28 mouse cellular contexts compared by ENCODE assay signal in genomic region chr12:85478696-85479095, GRCm38 (mm10). TPM values are rescaled to one million over a fixed set of nuclear protein-coding genes. Genes with fewer than 3 reads are reported as not detected.
A peak's percentile ranks its signal among the peaks of the same experiment; 100 is the strongest.
DNase-seq lines count a peak whose midpoint lies in the region; ATAC-seq and TF ChIP-seq lines count a peak whose summit lies in the region.
"Had no signal": no experiment of that assay in that cellular context is flagged by ENCODE, and none has a peak within 500 bp of the region (broad histone marks: within the 10 kb centered on the region; RNA-seq: fewer than 3 reads in every experiment).

No protein-coding gene starts in this region.

- TF ChIP-seq POLR2A in CH12.LX (IDR thresholded peaks at IDR 0.05; ENCODE audit: low read depth, low read length): no peak

- peaks cover 67% of the 10 kb centered on the region for H3K27me3 ChIP-seq in CH12.LX (replicated peaks)
- no peaks in the 10 kb centered on the region for H3K27me3 ChIP-seq in intestine, postnatal 0 days (replicated peaks; ENCODE audit: control insufficient read depth, insufficient read depth, low read length)
- H3K27me3 ChIP-seq in splenic B cell, adult 2 months (ENCODE audit: control insufficient read depth, insufficient read depth, low read length, poor library complexity, severe bottlenecking): no peaks in the 10 kb centered on the region
- peaks cover 11% of the 10 kb centered on the region for H3K27me3 ChIP-seq in hindbrain, postnatal 0 days (ENCODE audit: insufficient read depth, low read length)
- H3K27me3 ChIP-seq in forebrain, embryonic 15.5 days: peaks cover 18% of the 10 kb centered on the region
- H3K27me3 ChIP-seq: Patski had no signal

- peaks cover 6 to 18% of the 10 kb centered on the region in 2 experiments; a peak in 3 of 4 replicates for H3K4me1 ChIP-seq in CH12.LX (ENCODE audit: control insufficient read depth in 1 of 2, insufficient read depth in 2 of 2)
- peaks cover 11% of the 10 kb centered on the region; the same call in 1 of the 2 replicates for H3K4me1 ChIP-seq in intestine, postnatal 0 days (replicated peaks; ENCODE audit: control insufficient read depth, insufficient read depth, low read length)
- H3K4me1 ChIP-seq in hindbrain, postnatal 0 days (ENCODE audit: insufficient read depth, low read length): peaks cover 6% of the 10 kb centered on the region
- H3K4me1 ChIP-seq in forebrain, embryonic 15.5 days: peaks cover 20% of the 10 kb centered on the region

- no peak overlapping the region for H3K9ac ChIP-seq in CH12.LX (ENCODE audit: insufficient read depth, low read depth)
- no peak overlapping the region for H3K9ac ChIP-seq in intestine, postnatal 0 days (ENCODE audit: low read depth, low read length)
- H3K9ac ChIP-seq in hindbrain, postnatal 0 days (replicated peaks; ENCODE audit: low read length): no peak overlapping the region
- no peak overlapping the region for H3K9ac ChIP-seq in forebrain, embryonic 15.5 days (replicated peaks)
- H3K9ac ChIP-seq: embryonic facial prominence, embryonic 13.5 days; forebrain, embryonic 12.5 days; hindbrain, embryonic 12.5 days; hindbrain, embryonic 15.5 days had no signal

- no peak for TF ChIP-seq EP300 in CH12.LX (IDR thresholded peaks at IDR 0.05; ENCODE audit: low read length)

- no peak for TF ChIP-seq RAD21 in CH12.LX (IDR thresholded peaks at IDR 0.05; ENCODE audit: low read depth, low read length)

- H3K9me3 ChIP-seq in CH12.LX (replicated peaks; ENCODE audit: low read length): no peaks in the 10 kb centered on the region
- H3K9me3 ChIP-seq in intestine, postnatal 0 days (ENCODE audit: control insufficient read depth): no peaks in the 10 kb centered on the region
- H3K9me3 ChIP-seq in hindbrain, postnatal 0 days (ENCODE audit: low read length): no peaks in the 10 kb centered on the region
- H3K9me3 ChIP-seq in forebrain, embryonic 15.5 days: no peaks in the 10 kb centered on the region
- H3K9me3 ChIP-seq: embryonic facial prominence, embryonic 10.5 days; embryonic facial prominence, embryonic 13.5 days; forebrain, embryonic 12.5 days; hindbrain, embryonic 12.5 days; hindbrain, embryonic 15.5 days had no signal

- in situ Hi-C loops in CH12.LX (cut with MboI; ENCODE audit: low pct_ligation_motif_present, low pct_unique_long_range_greater_than_20kb, low sequenced_read_pairs): loop anchor here (25.0 kb wide), 1 partner anchor 316 kb away; the partner anchor contains the start of gene Rps6kl1

- no peak overlapping the region for H3K4me2 ChIP-seq in CH12.LX (ENCODE audit: insufficient read depth, low read depth, poor library complexity, severe bottlenecking)
- no peak overlapping the region for H3K4me2 ChIP-seq in intestine, postnatal 0 days (replicated peaks; ENCODE audit: low read depth)
- H3K4me2 ChIP-seq in hindbrain, postnatal 0 days (ENCODE audit: low read depth, low read length): no peak overlapping the region
- H3K4me2 ChIP-seq in forebrain, embryonic 15.5 days (replicated peaks): no peak overlapping the region
- H3K4me2 ChIP-seq: embryonic facial prominence, embryonic 13.5 days; forebrain, embryonic 12.5 days; heart, embryonic 11.5 days; hindbrain, embryonic 12.5 days; hindbrain, embryonic 15.5 days had no signal

- TF ChIP-seq CTCF in CH12.LX (conservative IDR thresholded peaks at IDR 0.05 in 1 of 2, IDR thresholded peaks at IDR 0.05 in 1 of 2; ENCODE audit: low read depth in 2 of 2, low read length in 2 of 2): no peak
- 0 out of 2 replicates have a peak, but pooled peaks have one; percentile 14 for TF ChIP-seq CTCF in intestine, postnatal 0 days (IDR thresholded peaks at IDR 0.05; ENCODE audit: low read depth)
- no peak for TF ChIP-seq CTCF in hindbrain, postnatal 0 days (IDR thresholded peaks at IDR 0.05; ENCODE audit: low read depth)

- DNase-seq in CD4-positive helper T cell, adult 2 months (ENCODE audit: low read depth, low spot score): peak; percentile 66
- no peak for DNase-seq in CH12.LX (ENCODE audit: extremely low read depth)
- DNase-seq in splenic B cell, adult 2 months (ENCODE audit: low read depth, low spot score): peak; percentile 71
- DNase-seq in spleen, postnatal 14 days (ENCODE audit: low spot score in 2 of 2): no peak
- DNase-seq in hindbrain, postnatal 0 days (ENCODE audit: low spot score): no peak
- DNase-seq: adrenal gland, postnatal 14 days; cerebellum, adult 11 months; cerebellum, adult 2 months; cerebellum, adult 9-11 months; cerebellum, postnatal 36 days; embryo, embryonic 11 days; gastrocnemius, postnatal 10 days; gastrocnemius, postnatal 36 days; heart, adult 11 months; kidney, adult 18-20 months; kidney, adult 9 months had no signal

- no peak overlapping the region for H3K4me3 ChIP-seq in CH12.LX (replicated peaks in 1 of 3; ENCODE audit: low read depth in 2 of 3, low read length in 2 of 3, poor library complexity in 1 of 3)
- H3K4me3 ChIP-seq in intestine, postnatal 0 days (ENCODE audit: low read depth, low read length): no peak overlapping the region
- H3K4me3 ChIP-seq in hindbrain, postnatal 0 days (ENCODE audit: low read length): no peak overlapping the region
- no peak overlapping the region for H3K4me3 ChIP-seq in forebrain, embryonic 15.5 days
- H3K4me3 ChIP-seq: embryonic facial prominence, embryonic 10.5 days; embryonic facial prominence, embryonic 13.5 days; erythroblast, embryonic 14.5 days; forebrain, embryonic 12.5 days; hindbrain, embryonic 12.5 days; hindbrain, embryonic 15.5 days had no signal

- H3K79me2 ChIP-seq in CH12.LX (replicated peaks; ENCODE audit: control insufficient read depth, extremely low read depth, insufficient read depth, poor library complexity, severe bottlenecking): no peaks in the 10 kb centered on the region

- no peaks in the 10 kb centered on the region for H3K36me3 ChIP-seq in CH12.LX (replicated peaks in 1 of 2; ENCODE audit: control insufficient read depth in 1 of 2, insufficient read depth in 1 of 2, low read length in 1 of 2)
- H3K36me3 ChIP-seq in intestine, postnatal 0 days (ENCODE audit: control insufficient read depth, insufficient read depth): peaks cover 8% of the 10 kb centered on the region; the same call in 1 of the 2 replicates
- peaks cover 5% of the 10 kb centered on the region; the same call in 1 of the 2 replicates for H3K36me3 ChIP-seq in splenic B cell, adult 2 months (ENCODE audit: control insufficient read depth, insufficient read depth, low read length, poor library complexity, severe bottlenecking)
- H3K36me3 ChIP-seq in hindbrain, postnatal 0 days (ENCODE audit: insufficient read depth, low read length): no peaks in the 10 kb centered on the region
- no peaks in the 10 kb centered on the region for H3K36me3 ChIP-seq in forebrain, embryonic 15.5 days
- H3K36me3 ChIP-seq: embryonic facial prominence, embryonic 10.5 days; embryonic facial prominence, embryonic 13.5 days; forebrain, embryonic 12.5 days; hindbrain, embryonic 12.5 days; hindbrain, embryonic 15.5 days had no signal

- H3K27ac ChIP-seq in CH12.LX (ENCODE audit: insufficient read depth, low read depth): no peak overlapping the region
- peak overlapping the region; percentile 30 for H3K27ac ChIP-seq in intestine, postnatal 0 days (ENCODE audit: low read depth, low read length)
- H3K27ac ChIP-seq in hindbrain, postnatal 0 days: no peak overlapping the region
- H3K27ac ChIP-seq in forebrain, embryonic 15.5 days (replicated peaks): no peak overlapping the region
- H3K27ac ChIP-seq: embryonic facial prominence, embryonic 10.5 days; embryonic facial prominence, embryonic 13.5 days; forebrain, embryonic 12.5 days; hindbrain, embryonic 12.5 days; hindbrain, embryonic 15.5 days had no signal

- whole genome bisulfite sequencing in intestine, postnatal 0 days: 37% methylated on average over 7 of the region's 7 CpGs
- WGBS in hindbrain, postnatal 0 days: 78% methylated on average over 7 of the region's 7 CpGs
- WGBS in forebrain, embryonic 15.5 days: 65% methylated on average over 7 of the region's 7 CpGs

- ATAC-seq in intestine, postnatal 0 days: peak; percentile 31
- no peak for ATAC-seq in hindbrain, postnatal 0 days
- ATAC-seq in forebrain, embryonic 15.5 days (replicated peaks): no peak
- ATAC-seq: forebrain, embryonic 16.5 days; inflammation-experienced regulatory T-cells, adult 6 months; Patski had no signal

- dilution Hi-C loops in CH12.LX (cut with MboI; ENCODE audit: extremely low pct_ligation_motif_present, extremely low pct_unique_long_range_greater_than_20kb, low sequenced_read_pairs): no loop called here

TF ChIP-seq in CH12.LX, 34 proteins besides CTCF, POLR2A, EP300 and RAD21:
- TF ChIP-seq BHLHE40 (IDR thresholded peaks at IDR 0.05; ENCODE audit: low read depth, low read length) (0 out of 2 replicates have a peak, but pooled peaks have one; percentile 22), SMC3 (IDR thresholded peaks at IDR 0.05; ENCODE audit: low read depth, low read length) (no peak)

RNA-seq across cellular contexts. Expression of gene Fos, which starts 5.0 kb away (rescaled TPM):
- total RNA-seq in CH12.LX (2012; rRNA removed): 0.17 and 0.21 TPM in 2 replicates
- 0.20 and 0.76 TPM in 2 replicates for total RNA-seq in CH12.LX (2014; rRNA removed)
- 0.11 and 0.26 TPM in 2 replicates for polyA plus RNA-seq in CH12.LX (2012; ENCODE audit: insufficient read length, low read depth)
- 22.4 and 27.1 TPM in 2 replicates for polyA plus RNA-seq in intestine, postnatal 0 days (2015; fragmentation: Nextera tagmentation; extraction: Ambion mirVana)
- 20.7 and 23.4 TPM in 2 replicates for total RNA-seq in hindbrain, postnatal 0 days (2014; rRNA removed)
- 12.1 and 13.5 TPM in 2 replicates for polyA plus RNA-seq in hindbrain, postnatal 0 days (2015; fragmentation: Nextera tagmentation; extraction: Ambion mirVana)
- 1.6 and 2.2 TPM in 2 replicates for polyA plus RNA-seq in forebrain, embryonic 15.5 days (2015; fragmentation: Nextera tagmentation; extraction: Ambion mirVana)

Comparison
In these comparisons a context has a peak if more than half of its experiments do, and no peak if none do; other contexts are left out.
1. DNase-seq: peak in CD4-positive helper T cell, adult 2 months (single experiment) and splenic B cell, adult 2 months (single experiment); none in CH12.LX (single experiment), spleen, postnatal 14 days (0 of 2) and hindbrain, postnatal 0 days (single experiment).